Mouse (Mus musculus) bone marrow macrophage, adult 2 months (primary cell): ENCODE data around the gene Gdf10. TPM values are rescaled to one million over a fixed set of nuclear protein-coding genes. Genes with fewer than 3 reads are reported as not detected.
A peak's percentile ranks its signal among the peaks of the same experiment; 100 is the strongest.

Source experiments
- H3K27ac ChIP-seq: 2 replicates; pipeline ENCODE4 v1.5.1; 2012; ENCODE audit warnings: low read depth, low read length; ENCODE audit not compliant: insufficient read depth
- H3K4me1 ChIP-seq: 2 replicates; pipeline ENCODE4 v1.6.1; 2012; ENCODE audit warnings: low read length; ENCODE audit not compliant: control insufficient read depth, insufficient read depth
- H3K4me3 ChIP-seq: 2 replicates; pipeline ENCODE4 v1.5.1; 2012; ENCODE audit warnings: mild to moderate bottlenecking, low read length, moderate library complexity; ENCODE audit not compliant: insufficient read depth
- CTCF ChIP-seq: IDR thresholded peaks from 2 replicates; pipeline ENCODE4 v1.5.1; 2012; ENCODE audit warnings: low read depth, mild to moderate bottlenecking, low read length, moderate library complexity
- POLR2A ChIP-seq: IDR thresholded peaks from 2 replicates; pipeline ENCODE4 v1.6.1; 2012; ENCODE audit warnings: mild to moderate bottlenecking, low read depth, low read length, borderline replicate concordance
- polyA plus RNA-seq: library from polyadenylated mRNA; stranded (reverse); fragments of >200 nt; gene quantifications from 2 replicates; pipeline ENCODE4 v1.2.4, GENCODE M21; 2012; ENCODE audit not compliant: missing spikeins, insufficient read depth, insufficient read length

Gdf10 gene
- polyA plus RNA-seq, 1 experiment, result not detected

- H3K4me1 ChIP-seq, result no peaks in the 10 kb centered on the region
- H3K27ac ChIP-seq, result no peak overlapping the region
- no peak for TF ChIP-seq CTCF
- no peak for TF ChIP-seq POLR2A
- H3K4me3 ChIP-seq, result no peak overlapping the region
Measured at GRCm38 (mm10) chr14:33896628-33897300, 26.6 kb upstream of the Gdf10 start.

GRCm38 (mm10) chr14:33902783-33903182, 20.6 kb upstream of the Gdf10 start:
- no peaks in the 10 kb centered on the region for H3K4me1 ChIP-seq
- H3K27ac ChIP-seq, result no peak overlapping the region
- TF ChIP-seq CTCF, result no peak
- TF ChIP-seq POLR2A, result no peak
- no peak overlapping the region for H3K4me3 ChIP-seq

DNA sequence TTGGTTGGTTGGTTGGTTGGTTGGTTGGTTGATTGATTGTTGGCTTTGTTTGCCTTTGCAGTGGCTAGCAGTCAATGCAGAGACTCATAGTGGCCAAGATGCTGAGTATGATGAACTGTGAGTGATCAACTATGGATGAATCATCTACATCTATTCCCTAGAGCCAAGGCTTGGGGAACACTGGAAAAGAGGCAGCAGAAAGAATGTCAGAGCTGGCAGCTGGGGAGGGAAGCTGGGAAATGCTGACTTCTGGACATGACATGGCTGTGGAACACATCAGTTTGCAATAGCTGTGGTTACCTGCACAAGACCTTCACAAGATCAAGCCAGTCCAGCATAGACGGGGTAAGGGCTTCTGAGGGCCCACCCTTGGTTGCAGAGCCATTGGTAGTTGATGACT, 20.2 kb upstream of the Gdf10 start:
- no peaks in the 10 kb centered on the region for H3K4me1 ChIP-seq
- TF ChIP-seq POLR2A, result no peak
- no peak for TF ChIP-seq CTCF
- H3K27ac ChIP-seq, result no peak overlapping the region
- H3K4me3 ChIP-seq, result no peak overlapping the region

- no peaks in the 10 kb centered on the region for H3K4me1 ChIP-seq
- H3K4me3 ChIP-seq, result no peak overlapping the region
- no peak overlapping the region for H3K27ac ChIP-seq
- no peak for TF ChIP-seq POLR2A
Measured at GRCm38 (mm10) chr14:33904851-33905250, 18.5 kb upstream of the Gdf10 start.

DNA sequence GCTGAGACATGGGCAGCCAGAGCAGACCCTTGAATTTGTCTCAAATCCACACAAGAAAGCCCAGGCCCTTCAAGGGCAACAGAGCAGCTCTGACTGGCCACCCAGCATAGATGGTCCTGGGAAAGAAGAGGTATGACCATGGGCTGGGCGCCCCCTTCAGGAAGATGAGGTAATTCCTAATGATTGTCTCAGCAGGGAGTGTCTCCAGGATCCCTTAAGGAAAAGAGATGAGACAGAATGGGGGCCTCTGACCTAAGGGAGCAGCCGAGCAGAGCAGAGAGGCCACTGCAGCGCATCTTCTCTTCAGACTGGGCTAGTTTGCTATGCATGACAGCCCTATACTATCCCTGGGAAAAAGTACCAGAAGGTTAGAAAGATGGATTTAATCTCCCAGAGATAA, 9.7 kb upstream of the Gdf10 start:
- Histone ChIP-seq H3K4me1 (no peaks in the 10 kb centered on the region), H3K4me3 (no peak overlapping the region), H3K27ac (no peak overlapping the region)
- TF ChIP-seq POLR2A (no peak), CTCF (no peak)

GRCm38 (mm10) chr14:33914206-33914605, 9.2 kb upstream of the Gdf10 start:
- TF ChIP-seq CTCF (no peak), POLR2A (no peak)
- Histone ChIP-seq H3K4me1 (no peaks in the 10 kb centered on the region), H3K27ac (no peak overlapping the region)

DNA sequence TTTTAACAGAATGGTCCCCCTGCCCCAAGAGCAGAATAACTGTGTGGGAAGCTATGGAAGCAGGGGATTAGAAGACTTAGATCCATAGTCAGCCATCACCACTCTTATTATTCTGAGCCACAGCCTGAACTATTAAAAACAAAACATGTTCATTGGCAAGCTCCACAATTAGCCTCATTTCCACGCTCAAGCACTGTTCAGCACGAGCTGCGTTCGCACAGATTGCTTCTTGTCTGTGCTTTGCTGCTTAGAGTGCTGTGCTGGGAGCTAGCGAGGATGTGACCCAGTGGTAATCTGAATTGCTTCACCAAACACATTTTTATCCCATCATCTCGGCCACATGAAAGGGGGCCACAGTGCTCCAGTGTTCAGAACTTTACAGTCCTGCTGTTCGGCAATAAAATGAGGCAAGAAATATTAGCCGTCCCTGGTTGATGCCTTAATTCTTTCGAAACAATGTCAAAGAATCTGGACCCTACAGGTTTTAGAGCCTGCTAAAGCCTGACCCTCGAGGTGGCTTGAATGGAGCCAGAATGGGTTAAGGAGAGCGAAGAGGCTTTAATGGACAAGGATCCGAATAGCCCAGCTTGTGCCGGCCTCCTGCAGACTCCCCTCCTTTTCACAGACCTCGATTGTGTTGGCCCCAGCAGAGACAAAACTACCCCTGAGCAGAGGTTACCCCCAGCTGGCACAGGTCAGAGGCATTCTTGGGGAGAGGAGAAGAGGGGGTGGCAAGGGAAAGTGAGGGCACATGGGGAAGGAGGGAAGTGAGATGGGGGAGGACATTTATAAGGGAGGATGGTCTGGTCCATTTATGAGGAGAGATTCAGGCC, 2.4 kb upstream of the Gdf10 start:
- Histone ChIP-seq H3K4me3 (no peak overlapping the region), H3K4me1 (no peaks in the 10 kb centered on the region), H3K27ac (no peak overlapping the region)
- no peak for TF ChIP-seq POLR2A
- TF ChIP-seq CTCF, result no peak

More at GRCm38 (mm10) chr14:33914206-33914605, 9.2 kb upstream of the Gdf10 start:
- H3K4me3 ChIP-seq, result no peak overlapping the region

GRCm38 (mm10) chr14:33922771-33923167, 618 bp upstream of the Gdf10 start:
- H3K4me1 ChIP-seq, result no peaks in the 10 kb centered on the region
- no peak overlapping the region for H3K27ac ChIP-seq
- TF ChIP-seq CTCF, result no peak
- TF ChIP-seq POLR2A, result no peak
- no peak overlapping the region for H3K4me3 ChIP-seq

GRCm38 (mm10) chr14:33931853-33932252, 8.5 kb downstream of the Gdf10 start:
- no peaks in the 10 kb centered on the region for H3K4me1 ChIP-seq
- no peak overlapping the region for H3K4me3 ChIP-seq
- no peak overlapping the region for H3K27ac ChIP-seq
- TF ChIP-seq CTCF, result no peak
- no peak for TF ChIP-seq POLR2A

DNA sequence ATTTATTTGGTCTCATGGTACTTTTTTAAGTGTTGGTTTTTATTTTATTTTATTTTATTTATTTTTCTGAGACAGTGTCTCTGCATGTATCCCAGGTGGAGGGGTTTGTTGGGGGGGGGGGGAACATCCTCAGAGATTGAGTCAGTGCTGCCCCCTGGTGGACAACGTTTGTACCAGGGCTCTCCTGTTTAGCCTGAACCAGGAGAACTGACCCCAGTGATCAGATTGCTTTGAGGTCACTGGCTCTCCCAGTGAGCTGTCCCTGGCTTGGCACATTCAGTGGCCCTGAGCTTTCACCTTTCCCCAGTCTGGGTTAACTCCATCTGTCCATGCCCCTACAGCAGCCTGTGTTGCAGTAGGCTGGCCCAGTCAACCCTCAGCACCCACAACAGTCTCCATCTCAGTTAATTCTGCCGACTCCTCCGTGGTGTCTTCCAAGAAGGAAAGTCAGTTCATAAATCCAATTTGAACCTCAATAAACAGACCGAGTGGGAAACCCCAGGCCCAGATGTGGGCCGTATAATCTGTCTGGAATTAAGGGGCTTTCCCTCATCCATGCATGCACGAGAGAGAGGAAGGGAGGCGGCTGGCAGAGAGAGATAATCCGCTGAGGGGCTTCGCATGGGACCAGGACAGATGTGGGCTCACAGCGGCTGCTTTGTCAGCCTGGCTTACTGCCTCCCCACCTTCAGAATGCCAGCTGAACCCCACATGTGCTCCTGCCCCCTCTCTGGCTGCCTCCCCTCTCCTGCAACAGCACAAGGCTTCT, 9.7 kb downstream of the Gdf10 start:
- Histone ChIP-seq H3K4me3 (no peak overlapping the region), H3K27ac (no peak overlapping the region), H3K4me1 (no peaks in the 10 kb centered on the region)
- TF ChIP-seq POLR2A (no peak), CTCF (peak; percentile 41)
